In genomic region chr12:88746788-88747187, GRCm38 (mm10) we compare ENCODE assay signal across 25 mouse cellular contexts. TPM values are rescaled to one million over a fixed set of nuclear protein-coding genes. Genes with fewer than 3 reads are reported as not detected.
DNase-seq lines count a peak whose midpoint lies in the region; ATAC-seq and TF ChIP-seq lines count a peak whose summit lies in the region.
"Had no signal": no experiment of that assay in that cellular context is flagged by ENCODE, and none has a peak within 500 bp of the region (broad histone marks: within the 10 kb centered on the region; RNA-seq: fewer than 3 reads in every experiment).

No protein-coding gene starts in this region.

- no peaks in the 10 kb centered on the region for H3K4me1 ChIP-seq in hindbrain, postnatal 0 days (ENCODE audit: insufficient read depth, low read length)
- H3K4me1 ChIP-seq in hindbrain, embryonic 10.5 days (replicated peaks), result no peaks in the 10 kb centered on the region
- H3K4me1 ChIP-seq: heart, embryonic 15.5 days; limb, embryonic 13.5 days; lung, embryonic 15.5 days; midbrain, embryonic 10.5 days; neural tube, embryonic 12.5 days had no signal

- H3K27ac ChIP-seq in hindbrain, postnatal 0 days, result no peak overlapping the region
- H3K27ac ChIP-seq in hindbrain, embryonic 10.5 days, result no peak overlapping the region
- H3K27ac ChIP-seq: heart, embryonic 15.5 days; limb, embryonic 13.5 days; lung, embryonic 15.5 days; midbrain, embryonic 10.5 days; neural tube, embryonic 12.5 days had no signal

- H3K9ac ChIP-seq in hindbrain, postnatal 0 days (replicated peaks; ENCODE audit: low read length), result no peak overlapping the region
- H3K9ac ChIP-seq: heart, embryonic 15.5 days; limb, embryonic 13.5 days; lung, embryonic 15.5 days; neural tube, embryonic 12.5 days had no signal

- no peaks in the 10 kb centered on the region for H3K27me3 ChIP-seq in hindbrain, postnatal 0 days (ENCODE audit: insufficient read depth, low read length)
- no peaks in the 10 kb centered on the region for H3K27me3 ChIP-seq in hindbrain, embryonic 10.5 days (ENCODE audit: insufficient read depth, poor library complexity, severe bottlenecking)
- H3K27me3 ChIP-seq: heart, embryonic 15.5 days; limb, embryonic 13.5 days; lung, embryonic 15.5 days; neural tube, embryonic 12.5 days had no signal

- TF ChIP-seq CTCF in hindbrain, postnatal 0 days (IDR thresholded peaks at IDR 0.05; ENCODE audit: low read depth), result no peak

- ATAC-seq in frontal cortex, adult (ENCODE audit: low TSS enrichment), result peak; percentile 72
- peak; percentile 58; the same call in 1 of the 2 replicates for ATAC-seq in hindbrain, postnatal 0 days
- ATAC-seq: forebrain, embryonic 14.5 days; intestine, postnatal 0 days; midbrain, embryonic 16.5 days had no signal

- no peaks in the 10 kb centered on the region for H3K9me3 ChIP-seq in hindbrain, postnatal 0 days (ENCODE audit: low read length)
- H3K9me3 ChIP-seq in hindbrain, embryonic 10.5 days, result no peaks in the 10 kb centered on the region
- H3K9me3 ChIP-seq: G1E; heart, embryonic 15.5 days; limb, embryonic 13.5 days; lung, embryonic 15.5 days; midbrain, embryonic 10.5 days; neural tube, embryonic 12.5 days had no signal

- H3K36me3 ChIP-seq in hindbrain, postnatal 0 days (ENCODE audit: insufficient read depth, low read length), result no peaks in the 10 kb centered on the region
- no peaks in the 10 kb centered on the region for H3K36me3 ChIP-seq in hindbrain, embryonic 10.5 days
- H3K36me3 ChIP-seq: G1E; heart, embryonic 15.5 days; limb, embryonic 13.5 days; lung, embryonic 15.5 days; midbrain, embryonic 10.5 days; neural tube, embryonic 12.5 days had no signal

- no peak overlapping the region for H3K4me3 ChIP-seq in hindbrain, postnatal 0 days (ENCODE audit: low read length)
- H3K4me3 ChIP-seq in hindbrain, embryonic 10.5 days, result no peak overlapping the region
- H3K4me3 ChIP-seq: heart, embryonic 15.5 days; limb, embryonic 13.5 days; lung, embryonic 15.5 days; midbrain, embryonic 10.5 days; myocyte; neural tube, embryonic 12.5 days had no signal

- WGBS in hindbrain, postnatal 0 days, result 41% methylated on average over 5 of the region's 5 CpGs
- 79% methylated on average over 5 of the region's 5 CpGs for WGBS in hindbrain, embryonic 10.5 days

- DNase-seq in adrenal gland, postnatal 14 days, result peak; percentile 8
- DNase-seq in adrenal gland, adult (ENCODE audit: inconsistent age in 2 of 2, low spot score in 1 of 2), result no peak
- DNase-seq in frontal cortex, adult 2 months (ENCODE audit: extremely low spot score in 1 of 2, low spot score in 1 of 2), result no peak
- peak; percentile 59 for DNase-seq in hindbrain, postnatal 0 days (ENCODE audit: low spot score)
- DNase-seq in hindbrain, embryonic 10.5 days (ENCODE audit: low spot score), result no peak
- peak; percentile 45 for DNase-seq in brain, adult 2 months (ENCODE audit: low read depth, low spot score)
- no peak for DNase-seq in gastrocnemius, adult 8-10 months (ENCODE audit: low spot score in 2 of 2)
- DNase-seq: cerebellum, adult 9-10 months; gastrocnemius, postnatal 10 days; kidney, adult 9 months; kidney, postnatal 25 days; thymus, postnatal 14 days had no signal

- no peak overlapping the region for H3K4me2 ChIP-seq in hindbrain, postnatal 0 days (ENCODE audit: low read depth, low read length)
- H3K4me2 ChIP-seq: heart, embryonic 15.5 days; limb, embryonic 13.5 days; liver, embryonic 11.5 days; lung, embryonic 15.5 days; neural tube, embryonic 12.5 days had no signal

RNA-seq across cellular contexts. Expression of gene Nrxn3, which starts 24.1 kb away (rescaled TPM):
- total RNA-seq in adrenal gland, postnatal 14 days (2021), result 0.33 and 1.0 TPM in 2 replicates
- 104 and 109 TPM in 2 replicates for polyA plus RNA-seq in frontal cortex, adult 2 months (2012; rRNA removed)
- total RNA-seq in hindbrain, postnatal 0 days (2014; rRNA removed), result 100 and 103 TPM in 2 replicates
- 82.3 and 87.8 TPM in 2 replicates for polyA plus RNA-seq in hindbrain, postnatal 0 days (2015; fragmentation: Nextera tagmentation; extraction: Ambion mirVana)
- 5.6 and 23.5 TPM in 2 replicates for polyA plus RNA-seq in hindbrain, embryonic 10.5 days (2016; fragmentation: Nextera tagmentation; extraction: Ambion mirVana)
- total RNA-seq in gastrocnemius, adult 8-10 months (2022), result under 1 TPM; 0.05 to 0.25 (median 0.13) TPM
- total RNA-seq: megakaryocyte progenitor cell, adult 5-6 weeks had no signal
- polyA plus RNA-seq: G1E had no signal

Comparison
In these comparisons a context has a peak if more than half of its experiments do, and no peak if none do; other contexts are left out.
1. DNase-seq: peak in adrenal gland, postnatal 14 days (single experiment), hindbrain, postnatal 0 days (single experiment) and brain, adult 2 months (single experiment); none in adrenal gland, adult (0 of 2), frontal cortex, adult 2 months (0 of 2), hindbrain, embryonic 10.5 days (single experiment) and gastrocnemius, adult 8-10 months (0 of 2).
2. RNA of gene Nrxn3, which starts 24.1 kb away (total RNA-seq): 100 to 103 TPM in hindbrain, postnatal 0 days; 0.33 to 1.0 TPM in adrenal gland, postnatal 14 days and 0.05 to 0.25 TPM in gastrocnemius, adult 8-10 months; every median in the first group is over 10 times any median in the second.